Mouse (Mus musculus) neural tube, embryonic 15.5 days (tissue): ENCODE measurements around the gene Smarca4. TPM values are rescaled to one million over a fixed set of nuclear protein-coding genes. Genes with fewer than 3 reads are reported as not detected.
A peak's percentile ranks its signal among the peaks of the same experiment; 100 is the strongest.

Experiments used
- ATAC-seq: fragments of 200-750 bp; cut with Nextera tagmentation; 2 replicates; pipeline ENCODE4 v1.8.0; 2017; ENCODE audit warnings: mild to moderate bottlenecking, moderate TSS enrichment, moderate library complexity; ENCODE audit not compliant: low FRiP score
- H3K27ac ChIP-seq: fragments of 300-500 bp; sonication (generic); replicated peaks from 2 replicates; pipeline ENCODE4 v1.5.1; 2015; ENCODE audit warnings: mild to moderate bottlenecking, inconsistent platforms
- H3K27me3 ChIP-seq: fragments of 300-500 bp; sonication (generic); replicated peaks from 2 replicates; pipeline ENCODE4 v1.6.1; 2015; ENCODE audit warnings: inconsistent platforms
- H3K36me3 ChIP-seq: fragments of 300-500 bp; sonication (generic); 2 replicates; pipeline ENCODE4 v1.6.1; 2015; ENCODE audit warnings: inconsistent platforms
- H3K4me1 ChIP-seq: fragments of 300-500 bp; sonication (generic); 2 replicates; pipeline ENCODE4 v1.6.1; 2015; ENCODE audit warnings: inconsistent platforms
- H3K4me2 ChIP-seq: fragments of 300-500 bp; sonication (generic); 2 replicates; pipeline ENCODE4 v1.6.1; 2015; ENCODE audit warnings: inconsistent platforms, mild to moderate bottlenecking, moderate library complexity
- H3K4me3 ChIP-seq: fragments of 300-500 bp; sonication (generic); replicated peaks from 2 replicates; pipeline ENCODE4 v1.5.1; 2015; ENCODE audit warnings: mild to moderate bottlenecking, inconsistent platforms
- H3K9ac ChIP-seq: fragments of 300-500 bp; sonication (generic); replicated peaks from 2 replicates; pipeline ENCODE4 v1.6.1; 2015; ENCODE audit warnings: mild to moderate bottlenecking, inconsistent platforms
- H3K9me3 ChIP-seq: fragments of 300-500 bp; sonication (generic); replicated peaks from 2 replicates; pipeline ENCODE4 v1.6.1; 2016; ENCODE audit warnings: inconsistent platforms
- WGBS: fragments of 180-500 bp; shearing (Covaris S2); methylation state at CpG from one replicate; pipeline ENCODE4 v1.1.7; 2015; ENCODE audit warnings: mixed read lengths; 5-methylcytosine and 5-hydroxymethylcytosine counted together
- polyA plus RNA-seq: library from polyadenylated mRNA; unstranded; fragments of >200 nt; fragmentation: Nextera tagmentation; extraction: Ambion mirVana; gene quantifications from 2 replicates; pipeline ENCODE4 v1.2.1, GENCODE M21; 2015

Smarca4 gene
- polyA plus RNA-seq, 1 experiment from 2014 or later = 110 TPM

DNA sequence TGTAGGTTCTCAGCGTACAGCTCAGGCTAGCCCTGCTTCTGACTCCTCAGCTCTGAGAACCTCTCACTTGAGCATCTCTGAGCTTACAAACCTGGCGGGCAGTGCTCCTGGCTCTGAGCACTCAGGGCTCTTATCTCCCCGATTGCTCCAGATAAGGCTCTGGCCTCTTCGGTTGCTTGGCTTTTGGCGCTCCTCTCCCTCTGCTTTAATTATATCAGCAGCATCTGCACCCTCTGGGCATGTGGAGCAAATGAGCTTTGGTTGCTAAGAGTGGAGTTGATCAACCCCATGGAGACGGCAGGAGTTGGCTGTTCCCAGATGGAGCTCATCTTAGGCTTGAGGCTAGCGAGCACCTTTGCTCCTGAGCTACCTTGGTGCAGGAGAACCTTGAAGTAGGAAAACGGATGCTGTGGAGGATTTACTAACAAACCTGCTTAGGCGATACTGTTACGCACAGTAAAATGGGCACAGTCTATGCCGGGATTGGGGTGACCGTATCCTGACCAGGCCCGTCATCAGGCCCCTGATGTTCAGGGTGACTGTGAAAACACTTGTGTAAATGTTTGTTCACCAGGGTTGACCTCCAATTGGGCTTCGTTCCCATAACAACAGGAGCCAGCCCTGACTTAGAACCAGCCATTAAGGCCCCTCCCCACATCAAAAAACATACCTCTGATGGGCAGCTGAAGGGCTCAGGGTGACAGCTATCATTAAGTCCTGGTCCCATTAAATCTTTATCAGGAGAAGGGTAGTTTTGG lies 110.4 kb downstream of the Smarca4 start:
- H3K27me3 ChIP-seq = no peaks in the 10 kb centered on the region
- 0 out of 2 replicates have a peak overlapping the region, but pooled peaks have one; percentile 24 for H3K9ac ChIP-seq
- no peak for ATAC-seq
- H3K4me3 ChIP-seq = 0 out of 2 replicates have a peak overlapping the region, but pooled peaks have one; percentile 1
- no peak overlapping the region for H3K27ac ChIP-seq
- H3K36me3 ChIP-seq = no peaks in the 10 kb centered on the region
- peak overlapping the region; percentile 79 for H3K4me2 ChIP-seq
- no peaks in the 10 kb centered on the region for H3K9me3 ChIP-seq
- H3K4me1 ChIP-seq = peaks cover 39% of the 10 kb centered on the region
- WGBS = 66% methylated on average over 14 of the region's 14 CpGs

DNA sequence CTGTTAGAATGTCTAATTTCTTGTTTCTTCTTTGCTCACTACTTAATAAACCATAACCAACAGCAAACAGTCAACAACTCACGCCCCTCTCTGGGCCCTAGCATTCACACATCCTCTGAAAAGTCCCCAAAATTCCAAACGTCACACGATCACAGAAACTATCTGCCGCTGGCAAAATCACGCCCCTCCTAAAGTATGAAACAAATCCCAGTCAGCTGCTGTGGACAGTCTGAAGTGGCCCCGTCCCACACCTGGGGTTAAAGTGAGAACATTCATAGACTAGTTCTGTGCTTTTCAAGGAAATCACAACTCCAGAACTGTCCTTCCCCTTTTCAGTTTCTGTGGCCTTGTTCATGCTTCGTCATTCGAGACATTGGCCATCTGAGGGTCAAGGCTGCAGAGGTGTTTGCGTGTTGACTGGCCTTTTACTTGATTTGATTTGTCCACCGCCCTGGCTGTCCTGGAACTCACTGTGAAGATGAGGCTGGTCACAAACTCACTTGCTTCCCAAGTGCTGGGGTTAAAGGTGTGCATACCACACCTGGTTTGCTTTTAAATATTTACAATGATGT lies 112.4 kb downstream of the Smarca4 start:
- no peak for ATAC-seq
- H3K4me2 ChIP-seq = no peak overlapping the region
- H3K27me3 ChIP-seq = no peaks in the 10 kb centered on the region
- WGBS = 89% methylated on average over 10 of the region's 10 CpGs
- no peak overlapping the region for H3K4me3 ChIP-seq
- peaks cover 31% of the 10 kb centered on the region for H3K4me1 ChIP-seq
- H3K9me3 ChIP-seq = no peaks in the 10 kb centered on the region
- H3K36me3 ChIP-seq = peaks cover 14% of the 10 kb centered on the region
- no peak overlapping the region for H3K9ac ChIP-seq
- H3K27ac ChIP-seq = no peak overlapping the region

DNA sequence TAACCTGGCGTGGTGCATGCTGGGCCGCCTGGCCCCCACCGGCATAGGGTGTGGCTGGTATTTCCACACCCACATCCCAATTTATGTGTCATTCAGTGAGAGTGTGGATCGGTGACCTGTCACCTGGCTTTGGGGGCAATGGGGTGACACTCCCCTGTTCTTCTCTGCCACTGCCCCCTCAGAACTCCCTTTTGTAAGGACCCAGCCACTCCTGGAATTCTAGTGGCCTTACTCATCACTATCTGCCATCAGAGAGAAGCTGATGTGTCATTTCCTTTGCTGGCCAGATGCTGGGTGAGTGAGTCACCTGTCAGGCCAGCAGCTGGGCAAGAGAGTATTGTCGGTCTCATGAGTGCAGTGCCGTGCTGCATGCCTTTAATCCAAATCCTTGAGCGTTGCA lies 113.3 kb downstream of the Smarca4 start:
- Histone ChIP-seq H3K9ac (no peak overlapping the region), H3K4me1 (peaks cover 30% of the 10 kb centered on the region), H3K4me2 (no peak overlapping the region), H3K36me3 (peaks cover 23% of the 10 kb centered on the region), H3K4me3 (no peak overlapping the region), H3K27ac (no peak overlapping the region), H3K27me3 (no peaks in the 10 kb centered on the region), H3K9me3 (no peaks in the 10 kb centered on the region)
- 84% methylated on average over 7 of the region's 7 CpGs for WGBS
- no peak for ATAC-seq

DNA sequence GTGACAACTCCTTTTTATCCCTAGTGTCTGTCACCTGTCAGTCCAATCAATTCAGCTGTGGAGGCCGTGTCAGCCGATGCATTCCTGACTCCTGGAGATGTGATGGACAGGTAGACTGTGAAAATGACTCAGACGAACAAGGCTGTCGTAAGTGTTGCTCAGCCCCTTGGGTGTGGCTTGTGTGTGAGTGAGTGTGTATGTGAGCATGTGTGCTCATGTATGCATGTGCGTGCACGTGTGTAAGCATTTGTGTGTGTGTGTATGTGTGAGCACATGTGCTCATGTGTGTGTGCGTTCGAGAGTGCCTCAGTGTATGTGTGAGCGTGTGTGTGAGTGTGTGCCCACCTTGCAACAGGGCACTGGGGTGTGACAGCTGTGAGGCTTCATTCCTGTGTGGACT lies 116.3 kb downstream of the Smarca4 start:
- peaks cover 51% of the 10 kb centered on the region for H3K36me3 ChIP-seq
- 97% methylated on average over 9 of the region's 9 CpGs for WGBS
- no peaks in the 10 kb centered on the region for H3K9me3 ChIP-seq
- no peaks in the 10 kb centered on the region for H3K27me3 ChIP-seq
- no peak overlapping the region for H3K9ac ChIP-seq
- ATAC-seq = no peak
- H3K4me1 ChIP-seq = peaks cover 4% of the 10 kb centered on the region; the same call in 1 of the 2 replicates
- no peak overlapping the region for H3K4me2 ChIP-seq
- H3K27ac ChIP-seq = no peak overlapping the region
- no peak overlapping the region for H3K4me3 ChIP-seq

DNA sequence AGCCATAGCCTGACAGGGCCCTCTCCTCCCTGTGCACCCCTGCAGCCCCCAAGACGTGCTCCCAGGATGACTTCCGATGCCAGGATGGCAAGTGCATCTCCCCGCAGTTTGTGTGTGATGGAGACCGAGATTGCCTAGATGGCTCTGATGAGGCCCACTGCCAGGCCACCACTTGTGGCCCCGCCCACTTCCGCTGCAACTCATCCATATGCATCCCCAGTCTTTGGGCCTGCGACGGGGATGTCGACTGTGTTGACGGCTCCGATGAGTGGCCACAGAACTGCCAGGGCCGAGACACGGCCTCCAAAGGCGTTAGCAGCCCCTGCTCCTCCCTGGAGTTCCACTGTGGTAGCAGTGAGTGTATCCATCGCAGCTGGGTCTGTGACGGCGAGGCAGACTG lies 117.5 kb downstream of the Smarca4 start:
- H3K27ac ChIP-seq = no peak overlapping the region
- H3K4me2 ChIP-seq = no peak overlapping the region
- WGBS = 83% methylated on average over 17 of the region's 17 CpGs
- H3K27me3 ChIP-seq = no peaks in the 10 kb centered on the region
- no peak for ATAC-seq
- H3K4me3 ChIP-seq = no peak overlapping the region
- no peak overlapping the region for H3K9ac ChIP-seq
- peaks cover 4% of the 10 kb centered on the region; the same call in 1 of the 2 replicates for H3K4me1 ChIP-seq
- H3K36me3 ChIP-seq = peaks cover 63% of the 10 kb centered on the region
- no peaks in the 10 kb centered on the region for H3K9me3 ChIP-seq

DNA sequence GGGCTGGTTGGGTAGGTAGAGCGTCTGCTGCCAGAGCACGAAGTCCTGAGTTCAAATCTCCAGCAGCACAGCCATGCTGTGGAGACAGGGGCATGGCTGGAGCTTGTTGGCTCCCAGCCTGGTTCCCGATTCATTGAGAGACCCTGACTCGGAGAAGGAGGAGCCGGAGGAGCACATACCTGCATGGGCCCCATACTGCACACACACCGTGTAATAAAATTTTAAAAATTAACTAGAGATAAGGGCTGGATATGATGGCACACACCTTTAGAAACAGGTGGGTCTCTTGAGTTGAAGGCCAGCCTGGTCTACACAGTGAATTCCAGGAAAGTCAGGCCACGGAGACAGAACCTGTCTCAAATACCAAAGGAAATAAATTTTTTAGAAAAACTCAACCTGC lies 118.0 kb downstream of the Smarca4 start:
- Histone ChIP-seq H3K4me2 (no peak overlapping the region), H3K4me3 (no peak overlapping the region), H3K27me3 (no peaks in the 10 kb centered on the region), H3K9ac (no peak overlapping the region), H3K9me3 (no peaks in the 10 kb centered on the region), H3K4me1 (peaks cover 4% of the 10 kb centered on the region; the same call in 1 of the 2 replicates), H3K36me3 (peaks cover 68% of the 10 kb centered on the region), H3K27ac (no peak overlapping the region)
- WGBS = 94% methylated on average over 7 of the region's 7 CpGs
- ATAC-seq = no peak

DNA sequence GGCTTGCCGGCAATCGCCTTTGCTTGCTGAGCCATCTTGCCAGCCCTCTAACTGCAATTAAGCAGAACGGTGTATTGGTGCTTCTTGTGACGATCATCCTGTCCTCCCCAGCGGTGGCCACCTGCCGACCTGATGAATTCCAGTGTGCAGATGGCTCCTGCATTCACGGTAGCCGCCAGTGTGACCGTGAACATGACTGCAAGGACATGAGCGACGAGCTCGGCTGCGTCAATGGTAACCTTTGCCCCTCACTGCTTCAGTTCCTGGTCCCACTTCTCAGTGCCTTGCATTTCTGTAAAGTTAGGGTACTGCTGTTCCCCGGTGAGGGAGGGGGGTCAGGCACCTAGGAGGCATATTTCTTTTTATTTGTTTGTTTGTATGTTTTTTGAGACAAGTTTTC lies 119.2 kb downstream of the Smarca4 start:
- peaks cover 79% of the 10 kb centered on the region for H3K36me3 ChIP-seq
- H3K9me3 ChIP-seq = no peaks in the 10 kb centered on the region
- no peak overlapping the region for H3K27ac ChIP-seq
- H3K27me3 ChIP-seq = no peaks in the 10 kb centered on the region
- no peak overlapping the region for H3K4me2 ChIP-seq
- 88% methylated on average over 14 of the region's 14 CpGs for WGBS
- no peaks in the 10 kb centered on the region for H3K4me1 ChIP-seq
- ATAC-seq = no peak
- H3K4me3 ChIP-seq = no peak overlapping the region
- no peak overlapping the region for H3K9ac ChIP-seq

DNA sequence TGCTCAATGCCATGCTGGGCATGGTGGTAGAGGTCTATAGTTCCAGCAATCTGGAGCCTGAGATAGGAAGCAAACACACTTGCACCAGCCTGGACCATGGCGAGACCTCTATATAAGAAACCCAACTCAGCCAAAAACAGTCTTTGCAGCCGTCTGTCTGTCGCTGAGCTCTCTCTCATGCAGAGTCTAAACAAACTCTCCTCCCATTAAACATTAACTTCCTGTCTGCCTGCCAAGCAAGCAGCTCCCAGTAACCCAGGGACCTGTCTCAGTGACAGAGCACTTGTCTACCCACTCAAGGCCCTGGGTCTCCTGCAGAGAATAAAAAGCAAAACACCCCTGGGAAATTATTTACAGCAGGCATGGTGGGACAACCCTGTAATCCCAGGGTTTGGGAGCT lies 120.6 kb downstream of the Smarca4 start:
- 82% methylated on average over 3 of the region's 3 CpGs for WGBS
- Histone ChIP-seq H3K4me3 (no peak overlapping the region), H3K4me2 (no peak overlapping the region), H3K9me3 (no peaks in the 10 kb centered on the region), H3K9ac (no peak overlapping the region), H3K4me1 (no peaks in the 10 kb centered on the region), H3K36me3 (peaks cover 87% of the 10 kb centered on the region), H3K27me3 (no peaks in the 10 kb centered on the region), H3K27ac (no peak overlapping the region)
- ATAC-seq = no peak

DNA sequence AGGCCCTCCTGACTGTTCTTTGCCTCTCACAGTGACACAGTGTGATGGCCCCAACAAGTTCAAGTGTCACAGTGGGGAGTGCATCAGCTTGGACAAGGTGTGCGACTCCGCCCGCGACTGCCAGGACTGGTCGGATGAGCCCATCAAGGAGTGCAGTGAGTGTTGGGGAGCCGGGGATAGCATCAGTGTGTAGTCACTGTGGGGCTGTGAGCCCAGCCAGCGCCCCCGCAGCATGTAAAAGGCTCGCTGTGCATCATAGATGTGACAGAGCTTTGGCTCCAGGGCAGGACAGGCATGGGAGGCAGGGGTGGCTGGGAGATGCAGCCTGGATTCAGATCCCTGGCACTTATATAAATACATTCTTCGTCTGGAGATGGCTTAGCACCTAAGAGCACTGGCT lies 121.2 kb downstream of the Smarca4 start:
- peaks cover 91% of the 10 kb centered on the region for H3K36me3 ChIP-seq
- no peaks in the 10 kb centered on the region for H3K9me3 ChIP-seq
- WGBS = 94% methylated on average over 10 of the region's 10 CpGs
- no peak overlapping the region for H3K4me3 ChIP-seq
- H3K4me1 ChIP-seq = no peaks in the 10 kb centered on the region
- no peak for ATAC-seq
- no peaks in the 10 kb centered on the region for H3K27me3 ChIP-seq
- H3K27ac ChIP-seq = no peak overlapping the region
- H3K4me2 ChIP-seq = no peak overlapping the region
- H3K9ac ChIP-seq = no peak overlapping the region

DNA sequence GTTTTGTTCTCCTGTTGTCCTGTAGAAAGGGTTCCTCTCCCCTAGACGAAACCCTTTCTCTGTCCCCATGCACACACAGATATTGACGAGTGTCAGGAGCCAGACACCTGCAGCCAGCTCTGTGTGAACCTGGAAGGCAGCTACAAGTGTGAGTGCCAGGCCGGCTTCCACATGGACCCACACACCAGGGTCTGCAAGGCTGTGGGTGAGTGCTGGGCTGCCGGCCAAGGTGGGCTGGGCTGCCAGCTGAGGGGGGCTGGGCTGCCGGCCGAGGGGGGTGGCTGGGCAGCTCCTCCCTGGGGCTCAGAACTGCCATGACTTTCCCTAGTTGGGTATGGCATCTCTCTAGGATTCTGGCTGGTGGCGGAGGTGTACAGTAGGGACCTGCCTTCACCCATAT lies 122.8 kb downstream of the Smarca4 start:
- no peak for ATAC-seq
- Histone ChIP-seq H3K36me3 (peaks cover 87% of the 10 kb centered on the region), H3K9ac (no peak overlapping the region)

DNA sequence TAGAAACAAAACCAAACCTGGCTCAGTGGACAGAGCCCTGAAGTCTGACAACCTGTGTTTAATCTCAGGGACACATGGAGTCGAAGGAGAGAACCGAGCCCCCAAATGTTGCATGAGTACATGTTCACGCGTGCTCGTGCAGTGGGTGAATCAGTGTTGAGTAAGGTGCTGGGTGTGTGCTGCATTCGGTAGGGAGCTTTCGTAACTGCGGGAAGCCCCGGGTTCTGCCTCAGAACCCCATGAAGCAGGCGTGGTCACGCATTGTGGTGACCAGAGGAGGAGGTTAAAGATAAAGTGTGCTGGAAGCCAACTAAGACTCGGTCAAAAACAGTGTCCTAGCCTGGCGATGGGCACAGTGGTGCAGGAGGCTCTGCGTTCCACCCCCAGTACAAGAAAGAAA lies 124.5 kb downstream of the Smarca4 start:
- Histone ChIP-seq H3K27me3 (no peaks in the 10 kb centered on the region), H3K36me3 (peaks cover 87% of the 10 kb centered on the region)
- WGBS = 96% methylated on average over 14 of the region's 14 CpGs

More for the DNA sequence above, 122.8 kb downstream of the Smarca4 start:
- Histone ChIP-seq H3K4me1 (no peaks in the 10 kb centered on the region), H3K4me3 (no peak overlapping the region), H3K4me2 (no peak overlapping the region), H3K27ac (no peak overlapping the region), H3K9me3 (no peaks in the 10 kb centered on the region), H3K27me3 (no peaks in the 10 kb centered on the region)
- 76% methylated on average over 7 of the region's 7 CpGs for WGBS

DNA sequence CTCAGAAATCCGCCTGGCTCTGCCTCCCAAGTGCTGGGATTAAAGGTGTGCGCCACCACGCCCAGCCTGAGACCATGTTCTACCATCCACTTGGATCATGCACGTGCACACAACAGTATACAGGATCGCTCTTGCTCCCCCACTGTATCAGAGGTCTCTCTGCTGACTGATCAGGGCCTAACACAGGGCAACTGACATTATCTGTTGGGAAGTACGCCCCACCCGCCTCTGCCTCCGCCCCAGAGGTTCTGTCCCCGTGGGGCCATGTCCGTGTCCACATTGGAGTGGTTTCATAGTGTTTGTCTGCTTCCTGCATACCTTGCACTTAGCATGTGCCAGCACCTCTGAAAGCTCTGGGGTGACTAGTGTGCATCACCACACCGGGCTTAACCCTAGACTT lies 125.5 kb downstream of the Smarca4 start:
- Histone ChIP-seq H3K4me3 (no peak overlapping the region), H3K4me1 (no peaks in the 10 kb centered on the region), H3K9me3 (no peaks in the 10 kb centered on the region), H3K27me3 (no peaks in the 10 kb centered on the region), H3K27ac (no peak overlapping the region), H3K36me3 (peaks cover 88% of the 10 kb centered on the region), H3K4me2 (no peak overlapping the region), H3K9ac (no peak overlapping the region)
- no peak for ATAC-seq
- 96% methylated on average over 11 of the region's 11 CpGs for WGBS

More for the DNA sequence above, 124.5 kb downstream of the Smarca4 start:
- H3K27ac ChIP-seq = no peak overlapping the region
- no peak overlapping the region for H3K4me3 ChIP-seq
- ATAC-seq = no peak
- H3K4me1 ChIP-seq = no peaks in the 10 kb centered on the region
- no peak overlapping the region for H3K9ac ChIP-seq
- no peaks in the 10 kb centered on the region for H3K9me3 ChIP-seq
- no peak overlapping the region for H3K4me2 ChIP-seq
